Mouse (Mus musculus) liver, embryonic 14.5 days (tissue): ENCODE measurements around the gene Lpp.

ENCODE experiments used
- CTCF ChIP-seq: IDR thresholded peaks from 2 replicates; pipeline ENCODE4 v1.5.1; 2016; ENCODE audit warnings: antibody characterized with exemption, low read depth, control low read depth
- EP300 ChIP-seq: IDR thresholded peaks from 2 replicates; pipeline ENCODE4 v1.6.1; 2016; ENCODE audit warnings: antibody characterized with exemption, low read depth

DNA sequence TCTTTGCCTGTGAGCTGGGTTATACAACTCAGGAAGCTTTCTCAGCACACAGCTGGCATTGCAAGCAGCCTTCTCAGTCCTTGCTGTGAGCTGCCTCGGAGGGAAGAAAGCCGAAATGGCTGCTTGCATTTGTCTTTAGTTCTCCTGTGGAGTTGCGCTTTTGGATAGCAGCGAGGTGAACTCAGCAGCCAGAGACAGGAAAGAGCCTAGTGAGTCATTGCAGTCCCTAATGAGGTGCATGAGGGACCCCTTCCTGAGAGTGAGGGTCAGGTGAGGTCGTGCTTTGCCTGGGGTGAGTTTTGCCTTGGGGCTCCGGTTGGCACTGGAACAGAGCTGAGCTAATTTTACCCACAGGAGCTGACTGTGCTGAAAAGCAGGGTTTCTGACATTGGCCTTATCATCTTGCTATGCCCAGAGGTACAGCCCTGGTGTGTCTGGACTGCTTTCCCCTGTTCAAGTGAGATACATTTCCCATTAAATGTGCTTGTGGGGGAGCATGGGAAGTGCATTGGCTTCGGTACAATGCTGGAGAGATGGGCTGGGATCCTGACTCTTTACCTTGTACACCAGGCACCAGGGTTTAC, 41.3 kb downstream of the Lpp start:
- TF ChIP-seq CTCF: no peak
- TF ChIP-seq EP300: no peak
